Mouse (Mus musculus): ENCODE measurements around the gene Drg1. TPM values are rescaled to one million over a fixed set of nuclear protein-coding genes. Genes with fewer than 3 reads are reported as not detected.
"Not testable (repeated sequence)": the region's sequence is repeated elsewhere in the genome, so short reads cannot be mapped to it uniquely, and the experiment has no call there.

Drg1 gene
- total RNA-seq, 2 experiments from 2014 or later, result 86.8 to 97.5 TPM

DNA sequence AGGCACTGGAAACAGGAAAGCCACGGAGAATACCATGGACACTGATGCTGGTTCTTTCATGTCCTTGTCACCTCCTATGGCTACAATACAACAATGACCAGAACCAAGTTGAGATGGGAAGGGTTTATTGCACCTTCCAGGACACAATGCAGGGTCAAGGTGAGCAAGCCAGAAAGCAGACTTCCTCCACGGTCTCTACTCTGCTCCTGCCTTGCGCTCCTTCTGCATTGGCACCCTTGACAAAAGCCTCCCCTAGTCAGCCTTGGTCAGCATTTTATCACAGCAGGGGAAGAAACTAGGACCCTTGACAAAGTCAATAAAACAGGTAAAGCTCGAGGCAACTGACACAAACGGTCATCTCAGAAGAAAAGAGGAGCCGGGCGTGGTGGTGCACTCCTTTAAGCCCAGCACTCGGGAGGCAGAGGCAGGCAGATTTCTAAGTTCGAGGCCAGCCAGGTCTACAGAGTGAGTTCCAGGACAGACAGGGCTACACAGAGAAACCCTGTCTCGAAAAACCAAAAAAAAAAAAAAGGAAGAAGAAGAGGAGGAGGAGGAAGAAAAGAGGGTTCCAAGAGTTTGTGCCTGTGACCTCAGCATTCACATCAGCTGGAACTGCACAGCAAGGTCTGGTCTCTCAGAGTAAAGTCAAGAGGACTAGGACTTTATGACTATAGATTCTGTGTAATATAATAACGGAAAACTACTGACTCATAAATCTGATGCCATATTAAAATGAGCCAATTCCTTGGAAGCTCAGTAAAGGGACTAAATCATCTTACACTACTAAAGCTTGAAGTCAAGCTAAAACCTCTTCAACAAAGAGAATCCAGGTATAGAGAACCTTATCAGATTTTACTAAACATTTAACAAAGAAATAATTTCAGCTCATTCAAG lies 92.5 kb downstream of the Drg1 start:
- peak; percentile 62 to 72 for DNase-seq (ENCODE audit: low spot score in 2 of 2)
- intact Hi-C loops (cut with DNase I), result loop anchor here (2.0 kb wide), 1 partner anchor 13 kb away; no protein-coding TSS in a partner anchor

- DNase-seq (ENCODE audit: low spot score in 2 of 2), result not testable (repeated sequence)
- intact Hi-C loops (cut with DNase I), result loop anchor here (2.0 kb wide), 1 partner anchor 14 kb away; no protein-coding TSS in a partner anchor
These were observed 93.7 kb downstream of the Drg1 start for GRCm38 (mm10) chr11:3172526-3172925.

GRCm38 (mm10) chr11:3171931-3172330 lies 94.3 kb downstream of the Drg1 start:
- peak; percentile 59 to 62 for DNase-seq (ENCODE audit: low spot score in 2 of 2)
- intact Hi-C loops (cut with DNase I), result loop anchor here (2.0 kb wide), 1 partner anchor 15 kb away; no protein-coding TSS in a partner anchor

- DNase-seq (ENCODE audit: low spot score in 2 of 2); intact Hi-C loops (cut with DNase I): not testable (repeated sequence)
These were observed 97.2 kb downstream of the Drg1 start for GRCm38 (mm10) chr11:3169042-3169441.

- DNase-seq (ENCODE audit: low spot score in 2 of 2), result peak; percentile 50 to 61
- intact Hi-C loops (cut with DNase I), result not testable (repeated sequence)
These were observed 98.6 kb downstream of the Drg1 start for GRCm38 (mm10) chr11:3167571-3168001.

DNA sequence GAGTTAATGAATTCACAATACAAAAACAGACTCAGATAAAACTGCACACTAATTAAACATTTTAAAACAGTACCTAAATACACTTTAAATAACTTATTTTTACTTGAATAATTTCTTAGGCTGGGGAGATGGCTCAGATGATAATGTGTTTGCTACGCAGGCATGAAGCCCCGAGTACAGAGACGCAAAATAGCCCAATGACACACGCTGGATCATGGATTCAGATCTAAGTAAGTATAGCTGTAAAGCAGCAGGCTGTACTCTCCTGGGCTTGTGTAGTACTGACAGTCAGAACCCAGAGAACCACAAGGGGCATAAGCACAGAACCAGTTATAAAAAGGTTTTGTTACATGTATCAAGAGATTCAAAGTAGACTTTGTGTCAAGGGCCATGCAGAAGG lies 99.1 kb downstream of the Drg1 start:
- intact Hi-C loops (cut with DNase I); DNase-seq (ENCODE audit: low spot score in 2 of 2): not testable (repeated sequence)

DNA sequence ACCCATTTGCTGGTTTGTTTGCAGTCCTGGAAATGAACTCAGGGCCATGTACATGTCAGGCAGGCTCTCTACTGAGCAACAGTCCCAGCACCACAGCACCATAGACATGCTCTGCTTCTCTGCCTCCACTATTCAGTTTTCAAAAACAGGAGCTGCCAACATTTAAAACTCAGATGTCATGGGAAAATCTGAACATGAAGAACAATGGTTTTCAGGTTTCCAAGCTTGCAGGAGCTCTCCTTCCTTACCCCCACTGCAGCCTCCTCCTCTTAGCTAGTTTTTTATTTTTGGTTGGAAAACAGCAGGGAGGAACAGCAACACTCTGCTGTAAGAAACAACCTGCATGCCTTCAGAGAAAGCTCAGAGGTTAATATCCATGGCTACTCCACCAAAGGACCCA lies 99.9 kb downstream of the Drg1 start:
- DNase-seq (ENCODE audit: low spot score in 2 of 2); intact Hi-C loops (cut with DNase I): not testable (repeated sequence)

GRCm38 (mm10) chr11:3165210-3165782 lies 100.9 kb downstream of the Drg1 start:
- intact Hi-C loops (cut with DNase I); DNase-seq (ENCODE audit: low spot score in 2 of 2): not testable (repeated sequence)

- intact Hi-C loops (cut with DNase I); DNase-seq (ENCODE audit: low spot score in 2 of 2): not testable (repeated sequence)
These were observed 102.6 kb downstream of the Drg1 start for GRCm38 (mm10) chr11:3163661-3164060.

DNA sequence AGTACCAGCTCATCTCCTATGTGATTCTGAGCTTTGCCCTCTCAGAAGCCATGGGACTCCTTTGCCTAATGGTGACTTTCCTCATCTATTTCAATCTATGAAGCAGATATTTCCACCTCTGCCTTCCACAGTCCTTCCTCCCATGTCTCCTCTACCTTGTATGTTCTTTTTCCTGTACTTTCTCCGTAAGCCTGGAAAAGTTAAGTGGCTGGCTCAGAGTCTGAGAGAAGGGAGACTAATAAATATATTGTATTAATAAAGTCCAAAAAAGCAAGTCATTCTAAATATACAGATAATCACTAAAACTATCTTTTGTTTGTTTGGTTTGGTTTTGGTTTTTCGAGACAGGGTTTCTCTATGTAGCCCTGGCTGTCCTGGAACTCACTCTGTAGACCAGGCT lies 103.1 kb downstream of the Drg1 start:
- peak in 1 of 2 experiments; percentile 43 for DNase-seq (ENCODE audit: low spot score in 2 of 2)
- intact Hi-C loops (cut with DNase I), result not testable (repeated sequence)

- intact Hi-C loops (cut with DNase I), result not testable (repeated sequence)
These were observed 103.8 kb downstream of the Drg1 start for GRCm38 (mm10) chr11:3162236-3162897.

GRCm38 (mm10) chr11:3161370-3161769 lies 104.8 kb downstream of the Drg1 start:
- intact Hi-C loops (cut with DNase I), result not testable (repeated sequence)
- peak; percentile 62 to 69 for DNase-seq (ENCODE audit: low spot score in 2 of 2)

More at GRCm38 (mm10) chr11:3162236-3162897, 103.8 kb downstream of the Drg1 start:
- peak; percentile 69 to 70 for DNase-seq (ENCODE audit: low spot score in 2 of 2)

- DNase-seq (ENCODE audit: low spot score in 2 of 2); intact Hi-C loops (cut with DNase I): not testable (repeated sequence)
These were observed 107.4 kb downstream of the Drg1 start for GRCm38 (mm10) chr11:3158800-3159199.

DNA sequence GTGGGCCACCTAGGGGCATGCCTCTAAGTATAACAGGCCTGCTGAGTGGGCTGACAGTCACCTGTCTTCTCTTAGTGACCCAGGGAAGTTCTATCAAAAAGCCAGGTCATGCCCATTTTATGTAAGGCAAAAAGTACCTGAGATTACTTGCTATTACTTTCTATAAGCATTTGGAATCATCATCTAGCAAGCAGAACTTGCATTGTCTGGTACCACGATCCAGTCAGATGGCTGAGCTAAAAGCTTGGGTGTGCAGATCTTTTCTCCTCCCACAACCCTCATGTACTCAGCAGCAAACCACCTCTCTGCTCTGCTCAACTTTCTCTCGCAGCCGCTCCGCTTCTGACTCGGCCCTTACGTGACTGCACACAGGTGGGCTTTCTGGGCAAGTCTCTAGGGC lies 108.2 kb downstream of the Drg1 start:
- intact Hi-C loops (cut with DNase I), result not testable (repeated sequence)
- peak in 1 of 2 experiments; percentile 65 for DNase-seq (ENCODE audit: low spot score in 2 of 2)

- intact Hi-C loops (cut with DNase I); DNase-seq (ENCODE audit: low spot score in 2 of 2): not testable (repeated sequence)
These were observed 109.2 kb downstream of the Drg1 start for GRCm38 (mm10) chr11:3156991-3157390.

DNA sequence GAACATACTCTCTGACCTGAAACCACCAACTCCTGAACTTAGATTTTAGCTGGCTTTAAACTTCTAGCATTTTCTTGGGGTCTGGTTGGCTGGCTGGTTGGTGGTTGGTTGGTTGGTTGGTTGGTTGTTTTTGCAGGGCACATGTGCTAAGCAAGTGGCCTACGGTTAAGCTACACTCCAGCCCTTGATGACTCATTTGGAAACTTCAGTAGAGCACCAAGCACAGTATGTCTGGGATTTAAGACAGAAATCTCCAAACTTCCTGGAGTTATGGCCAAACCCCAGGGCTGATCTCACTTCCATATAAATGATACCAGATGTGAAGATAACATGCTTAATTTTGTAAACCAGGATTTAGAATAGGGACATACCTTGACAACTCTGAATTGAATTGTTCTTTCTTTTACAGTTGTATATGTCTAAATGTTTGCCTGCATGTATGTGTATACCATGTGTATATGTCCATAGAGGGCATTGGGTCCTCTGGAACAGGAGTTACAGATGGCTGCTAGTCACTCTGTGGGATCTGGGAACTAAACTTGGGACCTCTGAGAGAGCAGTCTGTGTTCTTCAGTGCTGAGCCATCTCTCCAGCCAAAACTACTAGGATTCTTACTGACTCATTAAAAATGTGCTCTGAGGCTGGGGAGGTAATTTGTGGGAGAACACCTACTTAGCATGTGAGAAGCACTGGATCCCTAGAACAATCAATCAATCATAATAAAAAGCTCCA lies 112.4 kb downstream of the Drg1 start:
- DNase-seq (ENCODE audit: low spot score in 2 of 2), result peak; percentile 74 to 78
- intact Hi-C loops (cut with DNase I), result not testable (repeated sequence)

DNA sequence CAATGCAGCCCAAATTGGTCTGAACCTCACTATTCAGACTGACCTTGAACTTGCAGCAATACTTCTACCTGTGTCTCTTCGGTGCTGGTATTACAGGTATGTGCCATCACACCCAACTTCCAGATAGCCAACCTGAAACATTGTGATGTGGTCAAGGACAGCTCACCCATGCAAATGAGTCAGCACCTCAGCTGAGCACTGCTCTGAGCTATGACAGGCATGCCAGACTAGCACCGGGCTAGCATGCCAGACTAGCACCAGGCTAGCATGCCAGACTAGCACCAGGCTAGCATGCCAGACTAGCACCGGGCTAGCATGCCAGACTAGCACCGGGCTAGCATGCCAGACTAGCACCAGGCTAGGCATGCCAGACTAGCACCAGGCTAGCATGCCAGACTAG lies 114.9 kb downstream of the Drg1 start:
- intact Hi-C loops (cut with DNase I); DNase-seq (ENCODE audit: low spot score in 2 of 2): not testable (repeated sequence)

DNA sequence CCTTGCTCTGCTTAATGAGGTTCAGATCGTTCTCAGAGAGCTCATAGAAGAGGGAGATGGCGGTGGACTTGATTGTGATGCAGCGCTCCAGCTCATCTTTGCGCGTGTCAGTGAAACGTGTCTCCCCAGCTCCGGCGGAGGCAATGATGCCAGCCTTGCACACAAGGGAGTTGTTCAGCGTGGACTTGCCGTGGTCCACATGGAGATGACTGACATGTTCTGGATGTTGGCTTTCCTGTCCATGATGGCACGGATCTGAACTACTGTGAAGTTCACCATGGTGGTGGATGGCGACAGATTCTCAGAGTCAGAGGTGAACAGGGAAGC lies 115.6 kb downstream of the Drg1 start:
- intact Hi-C loops (cut with DNase I); DNase-seq (ENCODE audit: low spot score in 2 of 2): not testable (repeated sequence)

DNA sequence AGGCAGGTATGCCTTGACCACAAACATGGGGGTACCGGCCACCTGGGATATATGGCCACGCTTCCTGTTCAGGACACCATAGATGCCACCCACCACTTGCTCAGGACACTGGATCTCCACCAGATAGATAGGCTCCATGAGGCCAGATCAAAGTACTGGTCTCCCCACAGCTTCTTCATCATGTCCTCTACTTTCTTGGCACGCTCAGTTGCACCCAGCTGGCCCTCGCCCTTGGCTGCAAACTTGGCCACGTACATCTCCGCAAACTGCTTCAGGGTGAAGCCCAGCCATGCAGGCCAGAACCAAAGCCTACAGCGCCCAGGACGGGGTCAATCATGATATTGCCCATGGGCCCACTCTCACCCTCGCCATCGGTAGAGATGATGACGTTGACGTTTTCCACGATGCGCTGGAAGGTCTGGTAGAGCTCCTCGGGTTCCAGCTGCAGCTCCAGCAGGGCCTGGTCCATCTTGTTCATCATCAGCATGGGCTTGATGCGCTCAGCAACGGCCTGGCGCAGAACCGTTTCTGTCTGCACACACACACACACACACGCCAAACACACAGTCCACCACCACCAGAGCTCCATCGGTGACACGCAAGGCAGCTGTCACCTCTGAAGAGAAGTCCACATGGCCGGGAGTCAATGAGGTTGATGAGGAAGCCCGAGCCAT lies 116.1 kb downstream of the Drg1 start:
- intact Hi-C loops (cut with DNase I); DNase-seq (ENCODE audit: low spot score in 2 of 2): not testable (repeated sequence)

All from left cerebral cortex, postnatal 25 days (tissue).